Mouse (Mus musculus) kidney, embryonic 14.5 days (tissue): ENCODE data around the gene Fam122a. TPM values are rescaled to one million over a fixed set of nuclear protein-coding genes. Genes with fewer than 3 reads are reported as not detected.

Source experiments
- ATAC-seq: fragments of 200-750 bp; cut with Nextera tagmentation; 2 replicates; pipeline ENCODE4 v1.8.0; 2017; ENCODE audit warnings: moderate number of reproducible peaks, mild to moderate bottlenecking, moderate TSS enrichment, moderate library complexity; ENCODE audit not compliant: low FRiP score, low TSS enrichment
- H3K27ac ChIP-seq: fragments of 300-500 bp; sonication (generic); 2 replicates; pipeline ENCODE4 v1.5.1; 2014; ENCODE audit warnings: low read depth, mild to moderate bottlenecking, low read length, moderate library complexity, mixed read lengths
- H3K27me3 ChIP-seq: fragments of 300-500 bp; sonication (generic); 2 replicates; pipeline ENCODE4 v1.6.1; 2014; ENCODE audit warnings: mild to moderate bottlenecking, low read length; ENCODE audit not compliant: control insufficient read depth, insufficient read depth
- H3K36me3 ChIP-seq: fragments of 300-500 bp; sonication (generic); 2 replicates; pipeline ENCODE4 v1.6.1; 2014; ENCODE audit warnings: low read length, mixed read lengths; ENCODE audit not compliant: control insufficient read depth, insufficient read depth
- H3K4me1 ChIP-seq: fragments of 300-500 bp; sonication (generic); 2 replicates; pipeline ENCODE4 v1.6.1; 2014; ENCODE audit warnings: low read length, mixed read lengths; ENCODE audit not compliant: control insufficient read depth, insufficient read depth
- H3K4me2 ChIP-seq: fragments of 300-500 bp; sonication (generic); replicated peaks from 2 replicates; pipeline ENCODE4 v1.6.1; 2014; ENCODE audit warnings: low read depth, mild to moderate bottlenecking, low read length
- H3K4me3 ChIP-seq: fragments of 300-500 bp; sonication (generic); 2 replicates; pipeline ENCODE4 v1.5.1; 2014; ENCODE audit warnings: mild to moderate bottlenecking, low read length
- H3K9ac ChIP-seq: fragments of 300-500 bp; sonication (generic); 2 replicates; pipeline ENCODE4 v1.6.1; 2014; ENCODE audit warnings: low read depth, mild to moderate bottlenecking, low read length, moderate library complexity
- H3K9me3 ChIP-seq: fragments of 300-500 bp; sonication (generic); 2 replicates; pipeline ENCODE4 v1.6.1; 2016; ENCODE audit warnings: low read length; ENCODE audit not compliant: control insufficient read depth
- WGBS: fragments of 180-500 bp; shearing (Covaris S2); extraction: QIAGEN DNeasy Blood & Tissue Kit; methylation state at CpG from one replicate; pipeline ENCODE4 v1.1.7; 2014; 5-methylcytosine and 5-hydroxymethylcytosine counted together
- polyA plus RNA-seq: library from polyadenylated mRNA; unstranded; fragments of >200 nt; fragmentation: Nextera tagmentation; extraction: Ambion mirVana; gene quantifications from 2 replicates; pipeline ENCODE4 v1.2.1, GENCODE M21; 2014

Gene Fam122a
- polyA plus RNA-seq, 1 experiment from 2014 or later, result 54.6 TPM

DNA sequence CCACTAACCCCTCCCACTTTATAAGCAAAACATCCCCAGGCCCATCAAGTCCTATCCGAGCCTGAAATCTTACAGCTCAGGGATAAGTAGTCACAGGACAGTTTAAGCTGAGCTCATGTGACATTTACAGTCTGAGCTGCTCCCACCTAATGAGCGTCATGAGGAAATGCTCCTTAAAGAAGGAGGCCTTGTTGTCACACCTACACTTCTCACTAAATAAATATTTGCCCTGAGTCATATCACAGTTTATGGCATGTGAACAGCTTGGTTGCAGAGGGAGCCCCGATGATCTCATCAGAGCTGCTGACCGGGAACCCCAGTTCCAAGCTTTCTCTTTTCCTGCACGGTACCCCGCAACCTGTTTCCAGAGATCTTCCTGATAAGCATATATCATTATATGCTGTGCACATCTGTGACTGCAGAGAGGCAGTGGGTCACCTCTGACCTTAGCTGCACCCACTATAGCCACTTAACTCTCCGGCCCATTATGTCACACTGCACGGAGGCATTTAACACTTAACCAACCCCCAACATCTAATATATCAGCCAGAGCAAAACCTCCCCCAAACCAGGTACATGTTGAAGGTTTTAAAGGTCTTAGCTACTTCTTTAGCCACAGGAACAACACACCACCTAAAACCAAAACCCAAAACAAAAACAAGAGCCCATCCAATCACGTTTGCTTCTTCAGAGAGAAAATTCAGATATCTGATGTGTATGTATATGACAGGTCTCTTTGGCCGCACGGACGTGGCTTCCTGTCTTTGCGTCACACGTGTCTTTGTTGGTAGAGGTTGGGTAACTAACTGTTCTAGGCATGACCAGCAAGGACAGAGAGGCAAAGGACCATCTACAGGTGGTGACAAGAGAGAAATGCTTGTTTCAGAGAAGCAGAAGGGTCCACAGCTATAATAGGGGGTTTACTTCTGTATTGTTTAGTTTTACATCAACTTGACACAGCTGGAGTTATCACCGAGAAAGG, 37.8 kb upstream of the Fam122a start:
- H3K4me2 ChIP-seq, result no peak overlapping the region
- no peak overlapping the region for H3K9ac ChIP-seq
- no peak overlapping the region for H3K4me3 ChIP-seq
- WGBS, result 71% methylated on average over 15 of the region's 15 CpGs
- no peak for ATAC-seq
- H3K36me3 ChIP-seq, result no peaks in the 10 kb centered on the region
- H3K4me1 ChIP-seq, result peaks cover 4% of the 10 kb centered on the region; the same call in 1 of the 2 replicates
- H3K27me3 ChIP-seq, result no peaks in the 10 kb centered on the region
- no peaks in the 10 kb centered on the region for H3K9me3 ChIP-seq
- no peak overlapping the region for H3K27ac ChIP-seq

DNA sequence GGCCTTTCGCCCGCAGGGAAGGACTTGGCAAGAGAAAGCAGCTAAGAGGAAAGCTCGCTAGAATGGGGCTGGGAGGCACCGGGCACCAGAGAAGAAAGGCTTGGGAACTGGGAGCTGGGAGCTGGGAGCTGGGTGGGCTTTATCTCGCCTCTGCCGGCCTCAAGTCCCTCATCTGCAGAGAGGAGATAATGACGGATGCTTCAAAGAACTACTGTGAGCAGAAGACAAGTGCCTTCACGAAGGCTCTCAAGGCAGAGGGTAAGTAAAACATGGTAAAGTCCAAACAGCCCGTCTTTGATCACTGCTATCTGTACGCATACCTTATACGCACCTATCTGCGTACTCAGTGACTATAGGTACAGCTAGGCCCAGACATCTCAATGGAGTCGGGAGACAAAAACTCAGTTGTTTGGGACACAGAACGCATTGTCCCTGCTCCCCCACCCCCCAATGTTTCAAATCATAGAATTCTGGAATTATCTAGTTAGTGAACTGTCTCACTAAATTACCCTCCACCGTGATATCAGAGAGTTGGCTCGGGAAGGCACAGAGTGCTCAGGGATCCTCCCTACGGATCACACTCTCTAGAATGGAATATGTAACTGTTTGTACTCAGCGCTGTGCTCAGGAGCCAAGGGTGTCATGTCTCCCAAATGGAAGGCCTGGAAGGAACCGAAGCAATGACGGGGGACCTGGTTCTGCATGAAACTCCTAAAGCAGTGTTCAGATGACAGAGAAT, 36.1 kb upstream of the Fam122a start:
- H3K36me3 ChIP-seq, result no peaks in the 10 kb centered on the region
- H3K9me3 ChIP-seq, result no peaks in the 10 kb centered on the region
- H3K4me1 ChIP-seq, result peaks cover 4% of the 10 kb centered on the region; the same call in 1 of the 2 replicates
- no peak overlapping the region for H3K9ac ChIP-seq
- 88% methylated on average over 20 of the region's 20 CpGs for WGBS
- H3K4me2 ChIP-seq, result no peak overlapping the region
- H3K27me3 ChIP-seq, result no peaks in the 10 kb centered on the region
- H3K4me3 ChIP-seq, result no peak overlapping the region
- ATAC-seq, result no peak
- no peak overlapping the region for H3K27ac ChIP-seq

- Histone ChIP-seq H3K9me3 (no peaks in the 10 kb centered on the region), H3K4me1 (peaks cover 4% of the 10 kb centered on the region; the same call in 1 of the 2 replicates), H3K4me2 (no peak overlapping the region), H3K36me3 (no peaks in the 10 kb centered on the region), H3K27me3 (no peaks in the 10 kb centered on the region), H3K27ac (no peak overlapping the region), H3K9ac (no peak overlapping the region), H3K4me3 (no peak overlapping the region)
- ATAC-seq, result no peak
- 83% methylated on average over 7 of the region's 7 CpGs for WGBS
Observed at GRCm38 (mm10) chr19:24511939-24512338, 34.8 kb upstream of the Fam122a start.

DNA sequence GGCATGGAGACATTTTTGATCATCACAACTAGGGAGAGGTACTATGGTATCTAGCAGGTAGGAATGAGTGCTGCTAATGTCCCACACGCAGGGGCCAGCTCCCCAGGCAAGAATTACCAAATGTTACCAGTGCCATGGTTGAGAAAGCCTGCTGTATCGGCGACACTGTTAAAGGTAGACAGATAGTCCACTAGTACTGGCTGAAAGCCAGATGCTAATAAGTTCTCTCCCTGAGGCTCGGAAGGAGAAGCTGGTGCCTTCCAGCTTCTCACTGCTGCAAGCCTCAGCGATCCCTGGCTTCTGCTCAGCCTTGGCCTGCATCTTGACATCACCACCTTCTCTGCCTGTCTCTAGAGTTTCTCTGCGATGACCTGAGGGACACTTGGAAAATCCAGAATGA, 32.2 kb upstream of the Fam122a start:
- ATAC-seq, result no peak
- Histone ChIP-seq H3K4me1 (peaks cover 4% of the 10 kb centered on the region; the same call in 1 of the 2 replicates), H3K4me3 (no peak overlapping the region), H3K27ac (no peak overlapping the region), H3K4me2 (no peak overlapping the region), H3K9ac (no peak overlapping the region), H3K27me3 (no peaks in the 10 kb centered on the region), H3K9me3 (no peaks in the 10 kb centered on the region), H3K36me3 (no peaks in the 10 kb centered on the region)
- WGBS, result 71% methylated on average over 6 of the region's 6 CpGs

DNA sequence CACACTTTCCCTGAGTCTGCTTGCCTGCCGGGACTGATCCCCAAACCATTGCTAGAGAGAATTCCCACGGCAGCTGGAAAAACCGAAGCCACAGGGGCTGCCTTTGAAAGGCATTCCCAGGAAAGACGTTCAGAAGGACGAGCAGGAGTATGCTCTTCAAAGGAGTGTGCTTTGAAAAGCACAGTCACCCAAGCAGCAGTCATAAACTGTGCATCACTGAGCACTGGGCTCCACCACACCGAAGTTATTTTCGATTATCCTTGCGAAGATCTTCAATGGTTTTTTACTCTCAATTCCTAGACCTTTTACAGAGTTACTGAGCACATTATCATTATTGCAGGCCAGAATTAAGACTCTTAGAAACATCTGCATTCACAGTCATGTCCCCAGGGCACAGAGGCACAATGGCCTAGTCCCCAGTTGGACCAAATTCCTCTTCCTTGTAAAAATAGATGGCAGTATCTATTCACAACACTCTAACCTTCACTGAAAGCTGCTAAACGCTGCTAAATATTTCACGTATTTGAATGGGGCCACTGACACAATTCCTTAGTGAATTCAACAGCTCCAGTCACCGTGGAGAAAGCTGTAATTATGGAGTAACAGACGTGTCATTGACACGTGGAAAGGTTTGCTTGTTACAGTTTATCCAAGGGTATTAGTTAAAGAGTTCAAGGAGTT, 31.1 kb upstream of the Fam122a start:
- Histone ChIP-seq H3K9ac (no peak overlapping the region), H3K27me3 (no peaks in the 10 kb centered on the region), H3K4me3 (no peak overlapping the region), H3K4me2 (no peak overlapping the region), H3K9me3 (no peaks in the 10 kb centered on the region), H3K36me3 (no peaks in the 10 kb centered on the region), H3K27ac (no peak overlapping the region), H3K4me1 (peaks cover 4% of the 10 kb centered on the region; the same call in 1 of the 2 replicates)
- 23% methylated on average over 13 of the region's 13 CpGs for WGBS
- no peak for ATAC-seq

GRCm38 (mm10) chr19:24502736-24503421, 25.7 kb upstream of the Fam122a start:
- Histone ChIP-seq H3K4me3 (no peak overlapping the region), H3K36me3 (no peaks in the 10 kb centered on the region), H3K9me3 (no peaks in the 10 kb centered on the region), H3K4me1 (no peaks in the 10 kb centered on the region), H3K27ac (no peak overlapping the region), H3K4me2 (no peak overlapping the region), H3K27me3 (no peaks in the 10 kb centered on the region), H3K9ac (no peak overlapping the region)
- WGBS, result 88% methylated on average over 10 of the region's 10 CpGs
- ATAC-seq, result no peak

DNA sequence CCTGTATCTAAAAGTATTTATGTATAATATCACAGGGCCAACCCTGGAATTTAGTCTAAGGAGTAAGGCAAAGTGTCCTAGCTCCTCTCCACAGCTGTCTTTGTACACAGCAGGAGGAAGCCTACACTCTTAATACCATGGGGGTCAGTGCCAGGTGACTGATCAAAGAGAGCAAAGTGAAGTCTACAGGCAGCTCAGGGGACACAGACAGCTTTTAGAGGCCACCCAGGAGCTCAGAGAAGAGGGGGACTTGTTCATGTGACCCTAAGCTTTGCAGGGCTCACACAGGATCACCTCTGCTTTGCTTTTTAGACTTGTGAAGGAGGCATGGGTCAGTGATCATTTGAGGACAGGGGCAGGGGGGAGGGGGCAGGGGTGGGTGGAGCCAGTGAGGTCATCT, 24.4 kb upstream of the Fam122a start:
- Histone ChIP-seq H3K4me2 (no peak overlapping the region), H3K27ac (no peak overlapping the region), H3K4me1 (no peaks in the 10 kb centered on the region), H3K9me3 (no peaks in the 10 kb centered on the region), H3K9ac (no peak overlapping the region), H3K36me3 (no peaks in the 10 kb centered on the region), H3K27me3 (no peaks in the 10 kb centered on the region), H3K4me3 (no peak overlapping the region)
- peak; percentile 68 for ATAC-seq

DNA sequence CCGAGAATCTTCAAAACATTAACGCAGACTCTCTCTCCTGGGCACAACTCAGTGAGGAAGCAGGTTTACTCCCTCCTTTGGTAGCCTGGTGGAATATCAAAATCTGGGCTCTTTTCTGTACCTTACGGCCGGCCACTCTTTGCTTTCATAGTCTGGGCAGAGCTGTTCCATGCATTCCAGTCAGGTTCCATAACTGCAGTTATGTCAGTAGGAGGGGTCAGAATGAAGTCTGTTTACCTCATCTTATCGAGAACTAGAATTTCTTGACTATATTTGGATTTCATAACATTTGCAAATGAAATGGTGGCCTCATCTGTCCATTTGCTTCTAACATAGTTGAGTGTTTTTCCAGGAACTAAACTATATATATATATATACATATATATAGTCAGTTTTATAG, 23.3 kb upstream of the Fam122a start:
- Histone ChIP-seq H3K9me3 (no peaks in the 10 kb centered on the region), H3K36me3 (no peaks in the 10 kb centered on the region), H3K4me2 (no peak overlapping the region), H3K27ac (no peak overlapping the region), H3K9ac (no peak overlapping the region), H3K4me1 (no peaks in the 10 kb centered on the region), H3K4me3 (no peak overlapping the region), H3K27me3 (no peaks in the 10 kb centered on the region)
- no peak for ATAC-seq
- 87% methylated on average over 5 of the region's 5 CpGs for WGBS
